Mouse (Mus musculus): ENCODE data around the gene Exoc6b. TPM values are rescaled to one million over a fixed set of nuclear protein-coding genes. Genes with fewer than 3 reads are reported as not detected.

Exoc6b gene
- total RNA-seq, 2 experiments from 2014 or later, result 9.8 to 11.7 TPM

GRCm38 (mm10) chr6:84580979-84581832, 488.1 kb downstream of the Exoc6b start:
- intact Hi-C loops (cut with DNase I; ENCODE audit: low total_unique reads), result loop anchor here (5.0 kb wide), 1 partner anchor 484 kb away; no protein-coding TSS in a partner anchor
- no peak for DNase-seq

DNA sequence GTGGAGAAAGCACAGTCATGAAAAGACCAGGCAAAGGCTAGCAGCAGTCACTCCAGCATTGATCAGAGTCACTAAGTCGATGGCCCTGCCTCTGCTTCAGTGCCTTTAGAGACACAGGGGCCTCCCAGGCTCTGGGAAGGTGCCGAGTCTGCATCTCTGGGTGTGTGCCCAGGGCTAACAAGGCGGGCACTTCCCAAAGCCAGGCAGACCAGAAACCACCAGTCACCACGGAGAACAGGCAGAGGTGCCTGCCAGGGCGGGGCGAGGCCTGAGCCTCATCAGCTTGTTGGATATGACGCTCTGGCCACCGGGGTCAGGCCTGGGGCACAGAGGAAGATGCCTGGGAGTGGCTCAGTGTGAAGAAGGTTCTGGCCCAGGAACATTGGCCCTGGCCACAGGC, 489.8 kb downstream of the Exoc6b start:
- intact Hi-C loops (cut with DNase I; ENCODE audit: low total_unique reads), result no loop called here
- no peak for DNase-seq

DNA sequence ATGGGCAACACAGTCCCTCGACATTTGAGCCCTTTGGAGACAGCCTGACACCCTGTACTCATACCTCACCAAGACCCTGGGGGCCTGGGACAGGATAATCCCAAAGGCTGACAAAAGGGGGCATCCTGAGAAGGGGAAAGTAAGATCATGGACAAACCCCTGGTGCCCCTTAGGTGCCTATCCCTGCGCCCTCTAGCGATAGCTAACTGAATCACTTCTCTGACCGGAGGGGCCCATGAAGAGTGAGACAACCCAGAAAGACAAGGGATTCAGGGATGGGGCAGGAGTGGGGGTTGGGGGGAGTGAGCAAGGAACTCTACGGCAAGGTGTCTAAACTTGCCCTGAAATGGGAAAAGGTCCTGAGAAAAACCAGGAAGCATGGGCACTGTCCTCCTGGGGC, 490.4 kb downstream of the Exoc6b start:
- intact Hi-C loops (cut with DNase I; ENCODE audit: low total_unique reads), result no loop called here
- DNase-seq, result peak; percentile 21

GRCm38 (mm10) chr6:84577898-84578297, 491.4 kb downstream of the Exoc6b start:
- DNase-seq, result no peak
- intact Hi-C loops (cut with DNase I; ENCODE audit: low total_unique reads), result no loop called here

- intact Hi-C loops (cut with DNase I; ENCODE audit: low total_unique reads), result no loop called here
- no peak for DNase-seq
These were observed 495.2 kb downstream of the Exoc6b start for GRCm38 (mm10) chr6:84573905-84574660.

GRCm38 (mm10) chr6:84570039-84570438, 499.3 kb downstream of the Exoc6b start:
- DNase-seq, result no peak
- intact Hi-C loops (cut with DNase I; ENCODE audit: low total_unique reads), result no loop called here

- no peak for DNase-seq
- intact Hi-C loops (cut with DNase I; ENCODE audit: low total_unique reads), result no loop called here
These were observed 499.7 kb downstream of the Exoc6b start for GRCm38 (mm10) chr6:84569590-84569989.

DNA sequence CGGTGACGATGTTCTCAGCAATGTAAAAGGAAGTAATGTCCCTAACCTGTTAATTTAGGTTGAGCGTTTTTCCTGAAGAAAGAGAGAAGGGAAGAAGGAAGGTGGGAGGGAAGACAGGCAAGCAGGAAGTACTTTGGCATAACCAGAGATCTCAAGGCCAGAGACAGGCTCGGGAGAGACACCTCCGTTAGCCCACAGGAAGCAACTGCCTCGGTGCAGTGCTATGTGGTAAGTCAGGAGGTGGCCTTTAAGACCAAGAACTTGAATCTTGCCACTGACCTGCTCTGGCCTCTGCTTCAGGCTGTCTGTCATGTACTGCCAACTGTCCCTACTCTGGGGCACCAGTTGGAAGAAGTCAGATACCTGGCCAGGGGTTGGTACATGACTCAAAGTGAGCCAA, 500.4 kb downstream of the Exoc6b start:
- DNase-seq, result no peak

More for the DNA sequence above, 500.4 kb downstream of the Exoc6b start:
- intact Hi-C loops (cut with DNase I; ENCODE audit: low total_unique reads), result no loop called here

Other genes starting within 250 kb of the Exoc6b start
- 10 to 100 TPM; 28.0 to 28.1 TPM for gene Spr, start 68.3 kb upstream of the Exoc6b start, total RNA-seq (2021)
- not detected for gene Emx1, start 117.9 kb upstream of the Exoc6b start, total RNA-seq (2021)